Mouse (Mus musculus): ENCODE data around the gene Polr2h. TPM values are rescaled to one million over a fixed set of nuclear protein-coding genes. Genes with fewer than 3 reads are reported as not detected.
"Not testable (repeated sequence)": the region's sequence is repeated elsewhere in the genome, so short reads cannot be mapped to it uniquely, and the experiment has no call there.

Gene Polr2h
- polyA plus RNA-seq (2015; fragmentation: Nextera tagmentation; extraction: Ambion mirVana) = 83.0 and 88.0 TPM in 2 replicates

DNA sequence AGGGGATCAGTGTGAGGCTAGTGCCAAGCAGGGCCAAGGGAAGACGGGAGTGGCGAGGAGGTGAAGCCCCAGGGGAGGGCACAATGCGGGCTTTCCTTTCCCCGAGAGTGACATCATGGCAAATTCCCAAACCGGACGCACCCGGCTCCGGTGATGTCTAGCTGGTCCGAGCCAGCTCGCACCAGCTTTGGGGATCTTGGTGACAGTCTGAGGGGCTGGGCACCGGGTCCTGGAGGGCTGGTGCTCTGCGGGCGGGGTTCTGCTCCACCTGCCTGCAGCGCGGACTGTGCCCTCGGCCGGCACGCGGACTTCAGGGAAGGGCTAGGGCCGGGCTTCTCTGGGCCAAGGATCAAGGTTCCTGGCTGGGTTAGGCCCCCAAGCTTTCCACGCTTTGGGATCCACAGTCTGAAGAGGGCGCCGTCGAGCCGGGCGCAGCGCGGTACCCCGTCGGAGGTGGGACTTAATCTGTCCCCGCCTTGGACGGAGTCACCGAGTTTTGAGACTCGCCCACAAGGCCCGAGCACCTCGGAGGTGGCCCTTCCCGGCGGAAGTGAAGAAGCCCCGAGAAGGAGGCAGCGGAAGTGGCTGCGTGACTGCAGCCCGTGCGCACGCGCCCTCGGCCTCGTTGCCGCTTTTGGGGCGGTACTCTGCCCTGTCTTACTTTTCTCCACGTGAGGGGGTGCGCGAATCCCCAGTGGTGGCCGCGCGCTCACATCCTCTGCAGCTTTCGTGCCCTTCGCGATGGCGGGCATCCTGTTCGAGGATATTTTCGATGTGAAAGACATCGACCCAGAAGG, at the start of gene Polr2h, which contains the start of gene Clcn2:
Polr2h (plus strand) TSS at position 485 of the 797 bp plus-strand sequence.
Clcn2 (minus strand) TSS at position 566 of the 797 bp plus-strand sequence.
- Histone ChIP-seq H3K4me1 (ENCODE audit: control insufficient read depth, insufficient read depth, low read length) (peaks cover 28% of the 10 kb centered on the region), H3K4me3 (ENCODE audit: low read depth, low read length) (peak within 1 kb of the TSS; percentile 69), H3K4me2 (ENCODE audit: low read length) (peak within 1 kb of the TSS; percentile 95), H3K27me3 (ENCODE audit: control insufficient read depth, insufficient read depth, low read depth, low read length) (no peaks in the 10 kb centered on the region), H3K36me3 (ENCODE audit: control insufficient read depth, insufficient read depth, low read length) (peaks cover 5% of the 10 kb centered on the region), H3K9me3 (replicated peaks; ENCODE audit: control insufficient read depth, low read length, poor library complexity, severe bottlenecking) (no peaks in the 10 kb centered on the region), H3K9ac (ENCODE audit: low read depth, low read length) (peak within 1 kb of the TSS; percentile 85), H3K27ac (ENCODE audit: low read length) (peak within 1 kb of the TSS; percentile 95)
- ATAC-seq = peak; percentile 82
- under 1% methylated on average over 61 of the region's 62 CpGs for WGBS

DNA sequence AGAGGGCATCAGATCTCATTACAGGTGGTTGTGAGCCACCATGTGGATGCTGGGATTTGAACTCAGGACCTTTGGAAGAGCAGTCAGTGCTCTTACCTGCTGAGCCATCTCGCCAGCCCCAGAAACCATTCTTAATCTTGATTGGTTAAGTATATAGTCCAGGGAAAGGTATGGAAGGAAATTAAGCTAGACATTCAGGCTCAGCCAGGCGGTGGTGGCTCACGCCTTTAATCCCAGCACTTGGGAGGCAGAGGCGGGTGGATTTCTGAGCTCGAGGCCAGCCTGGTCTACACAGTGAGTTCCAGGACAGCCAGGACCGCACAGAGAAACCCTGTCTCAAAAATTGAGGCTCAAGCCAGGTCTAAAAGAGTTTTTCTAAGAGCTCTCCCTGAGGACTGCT, 49.5 kb upstream of the Polr2h start, which contains the start of gene Eif4g1:
Eif4g1 (plus strand) TSS at position 301 of the 400 bp plus-strand sequence.
- H3K4me1 ChIP-seq (ENCODE audit: control insufficient read depth, insufficient read depth, low read length); H3K36me3 ChIP-seq (ENCODE audit: control insufficient read depth, insufficient read depth, low read length); H3K27ac ChIP-seq (ENCODE audit: low read length); H3K4me3 ChIP-seq (ENCODE audit: low read depth, low read length); ATAC-seq; H3K9me3 ChIP-seq (replicated peaks; ENCODE audit: control insufficient read depth, low read length, poor library complexity, severe bottlenecking); H3K9ac ChIP-seq (ENCODE audit: low read depth, low read length); H3K4me2 ChIP-seq (ENCODE audit: low read length); H3K27me3 ChIP-seq (ENCODE audit: control insufficient read depth, insufficient read depth, low read depth, low read length): not testable (repeated sequence)
- WGBS = 96% methylated on average over 5 of the region's 6 CpGs

DNA sequence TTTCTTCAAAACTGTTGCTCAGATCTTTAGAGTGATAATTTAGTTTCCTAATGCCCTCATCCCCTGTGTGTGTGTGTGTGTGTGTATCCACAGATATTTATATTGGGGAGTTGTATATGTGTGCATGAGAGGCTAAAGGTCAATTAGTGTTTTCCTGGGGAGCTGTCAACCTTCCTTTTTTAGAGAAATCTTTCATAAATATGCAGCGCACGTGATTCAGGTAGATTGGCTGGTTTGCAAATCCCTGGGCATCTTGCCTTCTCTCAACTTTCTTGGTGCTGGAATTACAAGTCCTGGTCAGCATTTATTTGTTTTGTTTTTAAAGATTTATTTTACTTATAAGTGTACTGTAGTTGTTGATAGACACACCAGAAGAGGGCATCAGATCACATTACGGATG, 47.2 kb upstream of the Polr2h start:
- Histone ChIP-seq H3K4me2 (ENCODE audit: low read length) (no peak overlapping the region), H3K27me3 (ENCODE audit: control insufficient read depth, insufficient read depth, low read depth, low read length) (no peaks in the 10 kb centered on the region), H3K27ac (ENCODE audit: low read length) (no peak overlapping the region), H3K9me3 (replicated peaks; ENCODE audit: control insufficient read depth, low read length, poor library complexity, severe bottlenecking) (no peaks in the 10 kb centered on the region), H3K36me3 (ENCODE audit: control insufficient read depth, insufficient read depth, low read length) (peaks cover 1% of the 10 kb centered on the region; the same call in 1 of the 2 replicates), H3K4me3 (ENCODE audit: low read depth, low read length) (no peak overlapping the region), H3K9ac (ENCODE audit: low read depth, low read length) (no peak overlapping the region), H3K4me1 (ENCODE audit: control insufficient read depth, insufficient read depth, low read length) (peaks cover 19% of the 10 kb centered on the region)
- 92% methylated on average over 3 of the region's 3 CpGs for WGBS
- no peak for ATAC-seq

DNA sequence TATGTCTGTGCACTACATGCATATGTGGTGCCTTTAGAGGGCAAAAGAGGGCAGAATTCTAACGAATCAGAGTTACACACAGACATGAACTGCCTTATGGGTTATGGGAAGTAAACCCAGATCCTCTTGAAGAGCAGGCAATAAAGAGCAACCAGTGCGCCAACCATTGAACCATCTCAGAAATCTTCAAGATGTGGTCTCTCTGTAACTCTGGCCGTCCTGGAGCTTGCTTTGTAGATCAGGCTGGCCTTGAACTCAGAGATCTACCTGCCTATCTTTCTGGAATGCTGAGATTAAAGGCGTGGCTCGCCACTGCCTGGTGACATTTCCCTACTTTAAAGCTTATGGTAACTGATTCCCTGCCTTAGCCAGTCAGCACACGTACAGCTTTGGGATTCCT, 45.6 kb upstream of the Polr2h start:
- peak; percentile 22; the same call in 1 of the 2 replicates for ATAC-seq
- Histone ChIP-seq H3K9ac (ENCODE audit: low read depth, low read length) (no peak overlapping the region), H3K36me3 (ENCODE audit: control insufficient read depth, insufficient read depth, low read length) (peaks cover 12% of the 10 kb centered on the region), H3K4me1 (ENCODE audit: control insufficient read depth, insufficient read depth, low read length) (peaks cover 19% of the 10 kb centered on the region), H3K4me2 (ENCODE audit: low read length) (peak overlapping the region; percentile 70), H3K27me3 (ENCODE audit: control insufficient read depth, insufficient read depth, low read depth, low read length) (no peaks in the 10 kb centered on the region), H3K9me3 (replicated peaks; ENCODE audit: control insufficient read depth, low read length, poor library complexity, severe bottlenecking) (no peaks in the 10 kb centered on the region), H3K27ac (ENCODE audit: low read length) (no peak overlapping the region), H3K4me3 (ENCODE audit: low read depth, low read length) (peak overlapping the region; percentile 97)
- WGBS = 26% methylated on average over 6 of the region's 6 CpGs

DNA sequence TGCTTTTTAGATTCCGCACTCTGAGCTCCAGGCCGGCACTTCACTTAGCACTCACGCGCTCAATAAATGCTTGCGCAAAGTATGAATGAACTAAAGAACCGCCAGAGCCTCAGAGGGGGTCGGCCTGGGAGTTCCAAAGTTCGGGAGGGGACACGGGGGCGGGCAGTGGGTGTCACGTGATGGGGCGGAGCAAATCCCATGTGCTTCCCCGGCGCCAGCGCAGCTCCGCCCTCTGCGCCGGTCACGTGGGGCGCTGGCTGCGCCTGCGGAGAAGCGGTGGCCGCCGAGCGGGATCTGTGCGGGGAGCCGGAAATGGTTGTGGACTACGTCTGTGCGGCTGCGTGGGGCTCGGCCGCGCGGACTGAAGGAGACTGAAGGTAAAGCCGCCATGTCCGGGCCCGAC, 45.0 kb upstream of the Polr2h start:
- WGBS = under 1% methylated on average over 36 of the region's 38 CpGs
- peaks cover 17% of the 10 kb centered on the region for H3K36me3 ChIP-seq (ENCODE audit: control insufficient read depth, insufficient read depth, low read length)
- H3K9me3 ChIP-seq (replicated peaks; ENCODE audit: control insufficient read depth, low read length, poor library complexity, severe bottlenecking) = no peaks in the 10 kb centered on the region
- H3K27me3 ChIP-seq (ENCODE audit: control insufficient read depth, insufficient read depth, low read depth, low read length) = no peaks in the 10 kb centered on the region
- ATAC-seq = peak; percentile 97
- peak overlapping the region; percentile 80 for H3K4me2 ChIP-seq (ENCODE audit: low read length)
- H3K4me3 ChIP-seq (ENCODE audit: low read depth, low read length) = peak overlapping the region; percentile 97
- peak overlapping the region; percentile 98 for H3K9ac ChIP-seq (ENCODE audit: low read depth, low read length)
- H3K4me1 ChIP-seq (ENCODE audit: control insufficient read depth, insufficient read depth, low read length) = peaks cover 19% of the 10 kb centered on the region
- peak overlapping the region; percentile 88 for H3K27ac ChIP-seq (ENCODE audit: low read length)

DNA sequence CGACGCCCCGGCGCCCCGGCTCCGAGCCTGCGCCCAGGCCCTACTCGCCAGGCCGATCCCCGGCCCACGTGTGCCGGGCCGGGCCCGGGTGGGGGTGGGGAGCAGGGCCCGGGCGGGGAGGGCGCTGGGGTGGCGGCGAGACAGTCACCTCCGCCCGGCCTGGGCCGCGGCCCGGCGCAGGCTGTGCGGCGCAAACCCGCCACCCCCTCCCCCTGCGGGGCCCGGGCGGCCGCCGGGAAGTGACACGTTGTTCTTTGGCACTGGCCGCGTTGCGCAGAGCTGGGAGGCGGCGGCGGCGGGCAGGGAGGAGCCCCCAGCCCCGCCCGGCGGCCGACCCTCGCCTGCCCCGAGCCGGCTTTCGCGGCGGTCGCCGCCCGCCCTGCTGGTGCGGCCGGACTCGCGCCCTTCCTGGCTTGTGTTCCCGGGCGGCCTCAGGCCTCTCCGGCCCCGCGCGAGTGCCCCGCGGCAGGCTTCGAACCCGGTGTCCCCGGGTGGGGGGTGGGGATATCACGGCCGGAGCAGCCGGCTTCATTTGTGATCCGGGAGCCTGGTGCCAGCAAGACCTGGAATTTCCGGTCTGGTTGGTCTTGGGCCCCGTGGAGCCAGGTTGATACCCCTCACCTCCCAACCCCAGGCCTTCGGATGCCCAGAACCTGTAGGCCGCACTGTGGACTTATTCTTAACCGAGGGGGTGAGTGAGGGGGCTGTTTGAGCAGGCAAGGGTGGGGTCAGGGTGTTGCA, 44.3 kb upstream of the Polr2h start:
- H3K27me3 ChIP-seq (ENCODE audit: control insufficient read depth, insufficient read depth, low read depth, low read length) = no peaks in the 10 kb centered on the region
- peak overlapping the region; percentile 80 for H3K4me2 ChIP-seq (ENCODE audit: low read length)
- ATAC-seq = peak; percentile 85
- under 1% methylated on average over 39 of the region's 78 CpGs for WGBS
- peaks cover 19% of the 10 kb centered on the region for H3K4me1 ChIP-seq (ENCODE audit: control insufficient read depth, insufficient read depth, low read length)
- H3K9me3 ChIP-seq (replicated peaks; ENCODE audit: control insufficient read depth, low read length, poor library complexity, severe bottlenecking) = no peaks in the 10 kb centered on the region
- H3K36me3 ChIP-seq (ENCODE audit: control insufficient read depth, insufficient read depth, low read length) = peaks cover 22% of the 10 kb centered on the region
- H3K27ac ChIP-seq (ENCODE audit: low read length) = peak overlapping the region; percentile 88
- H3K9ac ChIP-seq (ENCODE audit: low read depth, low read length) = peak overlapping the region; percentile 98
- H3K4me3 ChIP-seq (ENCODE audit: low read depth, low read length) = peak overlapping the region; percentile 97

DNA sequence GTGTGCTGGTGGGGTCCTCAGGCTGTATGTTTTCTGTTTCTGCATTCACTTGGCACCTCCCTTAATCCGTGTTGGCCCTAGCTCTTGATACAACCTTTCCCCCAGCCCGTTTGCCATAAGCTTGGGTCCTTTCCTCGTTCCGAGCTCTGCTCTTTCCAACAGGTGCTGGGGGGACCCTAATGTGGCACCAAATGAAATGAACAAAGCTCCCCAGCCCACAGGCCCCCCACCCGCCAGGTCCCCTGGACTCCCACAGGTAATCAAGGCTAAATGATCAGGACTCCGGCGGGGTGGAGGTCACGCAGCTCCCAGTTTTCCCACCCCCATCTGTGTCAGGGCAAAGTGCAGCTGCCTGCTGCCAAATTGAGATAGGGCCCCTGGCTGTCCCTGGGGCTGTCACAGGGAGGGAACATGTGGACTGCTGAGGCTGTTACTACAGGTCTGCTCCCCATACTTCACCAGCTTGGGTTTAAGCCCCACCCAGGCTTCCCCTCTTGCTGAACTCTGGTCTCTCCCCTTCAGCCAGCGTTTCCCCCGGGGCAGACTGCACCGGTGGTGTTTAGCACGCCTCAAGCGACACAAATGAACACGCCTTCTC, 43.7 kb upstream of the Polr2h start:
- Histone ChIP-seq H3K4me3 (ENCODE audit: low read depth, low read length) (peak overlapping the region; percentile 97), H3K27me3 (ENCODE audit: control insufficient read depth, insufficient read depth, low read depth, low read length) (no peaks in the 10 kb centered on the region), H3K4me1 (ENCODE audit: control insufficient read depth, insufficient read depth, low read length) (peaks cover 19% of the 10 kb centered on the region), H3K27ac (ENCODE audit: low read length) (peak overlapping the region; percentile 88; the same call in 1 of the 2 replicates), H3K4me2 (ENCODE audit: low read length) (peak overlapping the region; percentile 80), H3K9ac (ENCODE audit: low read depth, low read length) (peak overlapping the region; percentile 98), H3K9me3 (replicated peaks; ENCODE audit: control insufficient read depth, low read length, poor library complexity, severe bottlenecking) (no peaks in the 10 kb centered on the region), H3K36me3 (ENCODE audit: control insufficient read depth, insufficient read depth, low read length) (peaks cover 26% of the 10 kb centered on the region)
- 16% methylated on average over 14 of the region's 14 CpGs for WGBS
- ATAC-seq = no peak; the same call in 1 of the 2 replicates

DNA sequence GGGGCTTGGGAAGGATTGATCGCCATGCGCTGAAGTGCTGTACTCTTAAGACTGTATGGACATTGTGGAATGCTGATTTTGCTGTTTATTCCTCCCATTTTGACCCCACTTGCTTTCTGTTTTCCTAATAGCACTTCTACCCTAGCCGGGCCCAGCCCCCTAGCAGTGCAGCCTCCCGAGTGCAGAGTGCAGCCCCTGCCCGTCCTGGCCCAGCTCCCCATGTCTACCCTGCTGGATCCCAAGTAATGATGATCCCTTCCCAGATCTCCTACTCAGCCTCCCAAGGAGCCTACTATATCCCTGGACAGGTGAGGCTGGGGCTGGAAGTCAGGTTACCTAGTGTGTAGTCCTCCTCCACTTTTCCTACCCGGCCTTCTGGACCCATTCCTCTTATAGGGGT, 42.3 kb upstream of the Polr2h start:
- H3K27me3 ChIP-seq (ENCODE audit: control insufficient read depth, insufficient read depth, low read depth, low read length) = no peaks in the 10 kb centered on the region
- no peak overlapping the region for H3K27ac ChIP-seq (ENCODE audit: low read length)
- no peak for ATAC-seq
- H3K36me3 ChIP-seq (ENCODE audit: control insufficient read depth, insufficient read depth, low read length) = peaks cover 39% of the 10 kb centered on the region
- H3K4me2 ChIP-seq (ENCODE audit: low read length) = no peak overlapping the region
- no peak overlapping the region for H3K9ac ChIP-seq (ENCODE audit: low read depth, low read length)
- 94% methylated on average over 6 of the region's 6 CpGs for WGBS
- H3K9me3 ChIP-seq (replicated peaks; ENCODE audit: control insufficient read depth, low read length, poor library complexity, severe bottlenecking) = no peaks in the 10 kb centered on the region
- no peak overlapping the region for H3K4me3 ChIP-seq (ENCODE audit: low read depth, low read length)
- peaks cover 19% of the 10 kb centered on the region for H3K4me1 ChIP-seq (ENCODE audit: control insufficient read depth, insufficient read depth, low read length)
